Mouse (Mus musculus) gastrocnemius, adult 18-20 months (tissue): ENCODE results near the gene Batf2. TPM values are rescaled to one million over a fixed set of nuclear protein-coding genes. Genes with fewer than 3 reads are reported as not detected.
"Not testable (repeated sequence)": the region's sequence is repeated elsewhere in the genome, so short reads cannot be mapped to it uniquely, and the experiment has no call there.

Source experiments
- DNase-seq: peaks from one replicate; pipeline ENCODE4 v3.0.0; 2021; ENCODE audit warnings: low spot score
- total RNA-seq, 2 experiments: library from RNA; stranded (reverse); gene quantifications; 2 replicates each; pipeline ENCODE4 v1.2.3; 2021

Batf2 gene
- total RNA-seq, 2 experiments from 2014 or later = 0.37 to 0.43 TPM

GRCm38 (mm10) chr19:6132171-6132827 lies 8.5 kb upstream of the Batf2 start:
- no peak for DNase-seq

- not testable (repeated sequence) for DNase-seq
Observed at GRCm38 (mm10) chr19:6133197-6133596, 7.6 kb upstream of the Batf2 start.

- DNase-seq = no peak
Observed at GRCm38 (mm10) chr19:6136397-6136796, 4.4 kb upstream of the Batf2 start.

- no peak for DNase-seq
Observed at GRCm38 (mm10) chr19:6139701-6140100, 1.1 kb upstream of the Batf2 start.

DNA sequence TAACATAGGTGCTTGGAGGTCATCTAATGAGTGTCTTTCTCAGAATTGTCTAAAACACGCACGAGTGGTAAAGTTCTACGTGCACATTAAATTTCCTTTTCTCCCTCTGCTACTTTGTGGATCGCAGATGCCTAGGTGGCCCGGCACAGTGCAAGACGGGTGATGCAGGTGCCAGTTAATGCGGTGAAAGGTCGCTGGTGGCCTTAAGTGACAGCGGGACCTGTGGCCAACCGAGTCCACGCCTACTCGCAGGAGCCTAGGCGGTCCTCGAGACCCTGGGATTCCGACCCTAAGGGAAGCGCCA lies 457 bp upstream of the Batf2 start:
- no peak for DNase-seq

DNA sequence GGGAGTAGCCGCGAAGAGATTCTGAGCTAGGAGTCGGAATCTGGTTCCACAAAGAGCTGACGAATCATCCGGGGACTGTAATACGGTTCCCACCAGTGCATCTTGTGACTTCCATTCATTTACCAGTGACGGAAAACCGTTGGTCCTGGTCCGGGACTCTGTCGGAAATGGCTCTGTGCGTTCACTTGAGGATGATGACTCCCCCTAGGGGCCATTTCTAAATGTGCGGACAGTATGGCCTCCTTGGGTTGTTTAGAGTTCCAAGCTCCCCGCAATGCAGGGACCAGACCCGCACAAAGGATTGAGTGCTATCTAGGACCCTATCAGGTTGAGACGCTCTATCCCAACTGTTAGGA lies 589 bp downstream of the Batf2 start, which contains the start of gene Arl2:
TSS of gene Arl2 (minus strand) at position 155 of the 356 bp plus-strand sequence.
- peak; percentile 82 for DNase-seq

DNA sequence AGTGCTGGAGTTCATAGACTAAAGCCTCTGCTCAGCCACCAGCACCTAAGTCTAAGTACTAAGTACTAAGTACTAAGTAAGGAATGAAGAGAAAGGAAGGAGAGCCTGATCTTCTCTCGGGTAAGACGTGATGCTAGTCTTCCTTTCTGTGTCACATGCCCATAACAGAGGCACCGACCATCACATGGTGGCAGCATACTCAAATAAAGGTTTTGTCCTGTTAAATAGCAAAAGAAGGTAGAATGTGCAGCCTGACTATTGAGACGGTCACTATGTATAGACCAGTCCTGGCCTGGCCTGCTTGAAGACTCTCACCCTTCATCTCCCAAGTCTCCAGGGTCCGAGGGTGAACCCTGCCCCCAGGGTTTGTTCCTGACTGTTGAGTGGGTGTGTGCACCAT lies 4.1 kb downstream of the Batf2 start:
- DNase-seq = no peak

- DNase-seq = no peak
Observed at GRCm38 (mm10) chr19:6155174-6155573, 14.4 kb downstream of the Batf2 start.

DNA sequence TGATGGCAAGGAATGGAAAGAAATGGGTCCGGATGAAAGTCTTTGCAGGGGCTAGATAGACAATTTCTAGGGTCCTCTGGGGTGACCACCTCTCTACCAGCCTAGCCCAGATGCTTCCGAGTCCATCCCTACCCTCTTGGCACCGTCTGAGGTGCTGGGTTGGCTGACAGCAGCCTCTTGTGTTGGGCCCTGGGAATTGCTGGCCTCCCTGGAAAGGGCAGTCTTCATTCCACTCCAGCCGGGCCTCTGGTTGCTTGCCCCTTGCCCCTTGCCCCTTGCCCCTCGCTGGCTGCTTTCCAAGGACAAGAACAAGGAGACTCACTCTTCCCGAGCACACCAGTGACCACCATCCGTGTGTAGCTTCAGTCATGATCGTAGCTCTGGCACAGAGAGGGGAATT lies 15.6 kb downstream of the Batf2 start:
- no peak for DNase-seq

DNA sequence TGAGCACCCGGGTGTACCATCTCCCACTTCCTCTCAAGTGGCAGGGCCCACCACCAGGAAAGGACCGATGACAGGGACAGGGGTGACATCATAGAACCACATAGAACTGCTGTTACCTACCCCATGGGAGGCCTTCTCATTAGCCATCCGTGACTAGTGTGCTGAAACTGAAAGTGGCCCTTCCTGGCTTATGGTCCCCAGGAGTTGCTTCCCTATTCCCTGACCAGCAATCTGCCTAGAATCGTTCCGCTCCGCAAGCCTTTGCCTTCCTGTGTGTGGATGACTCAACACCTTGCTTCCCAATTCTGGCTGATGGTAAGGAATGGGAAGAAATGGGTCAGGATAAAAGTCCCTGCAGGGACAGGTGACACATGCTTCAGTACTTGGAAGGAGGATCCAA lies 16.4 kb downstream of the Batf2 start:
- no peak for DNase-seq

DNA sequence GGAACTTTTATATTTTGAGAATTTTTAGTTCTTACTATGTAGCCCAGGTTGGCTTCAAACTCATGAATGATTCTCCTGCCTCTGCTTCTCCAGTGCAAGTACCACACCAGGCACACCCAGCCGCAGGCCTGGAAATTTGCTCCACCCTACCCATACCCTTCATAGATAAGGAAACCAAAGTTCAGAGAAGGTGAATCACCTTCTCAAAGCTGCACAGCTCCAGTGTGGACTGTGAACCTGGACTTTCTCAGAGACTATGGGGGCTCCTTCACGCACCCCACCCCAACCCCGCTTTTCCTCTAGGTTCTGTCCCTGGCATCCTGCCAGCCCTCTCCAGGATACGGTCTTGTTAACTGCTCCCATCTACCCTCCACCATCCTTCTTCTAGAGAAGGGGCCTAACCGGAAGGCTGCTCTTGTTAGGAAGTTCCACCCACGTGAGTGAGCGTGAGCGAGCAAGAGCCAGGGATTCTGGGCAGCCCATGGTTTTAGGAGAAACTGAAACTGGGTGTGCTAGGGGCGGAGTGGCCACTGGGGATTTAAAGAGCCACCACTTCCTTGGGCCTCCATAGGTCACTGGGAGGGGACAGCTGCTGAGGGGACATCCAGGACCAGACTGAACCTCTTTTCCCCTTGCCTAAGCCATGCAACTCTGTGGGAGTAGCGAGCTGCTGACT lies 23.2 kb downstream of the Batf2 start:
- DNase-seq = peak; percentile 27

DNA sequence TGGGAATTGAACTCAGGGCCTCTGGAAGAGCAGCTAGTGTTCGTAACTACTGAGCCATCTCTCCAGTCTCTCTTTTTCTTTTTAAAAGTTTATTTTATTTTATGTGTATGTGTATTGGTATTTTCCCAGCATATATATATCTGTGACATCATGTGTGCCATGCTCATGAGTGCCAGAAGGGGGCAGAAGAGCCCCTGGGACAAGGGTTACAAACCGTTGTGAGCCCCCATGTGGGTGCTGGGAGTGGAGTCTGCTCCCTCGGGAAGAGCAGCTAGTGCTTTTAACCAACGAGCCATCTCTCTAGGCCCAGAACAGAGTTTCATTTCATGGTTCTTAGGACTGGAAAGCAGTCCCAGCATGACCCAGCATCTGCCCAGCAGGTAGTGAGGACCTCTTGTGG lies 26.0 kb downstream of the Batf2 start:
- DNase-seq = no peak

- DNase-seq = no peak
Observed at GRCm38 (mm10) chr19:6171215-6171614, 30.4 kb downstream of the Batf2 start.

GRCm38 (mm10) chr19:6174771-6175170 lies 34.0 kb downstream of the Batf2 start:
- DNase-seq = no peak

DNA sequence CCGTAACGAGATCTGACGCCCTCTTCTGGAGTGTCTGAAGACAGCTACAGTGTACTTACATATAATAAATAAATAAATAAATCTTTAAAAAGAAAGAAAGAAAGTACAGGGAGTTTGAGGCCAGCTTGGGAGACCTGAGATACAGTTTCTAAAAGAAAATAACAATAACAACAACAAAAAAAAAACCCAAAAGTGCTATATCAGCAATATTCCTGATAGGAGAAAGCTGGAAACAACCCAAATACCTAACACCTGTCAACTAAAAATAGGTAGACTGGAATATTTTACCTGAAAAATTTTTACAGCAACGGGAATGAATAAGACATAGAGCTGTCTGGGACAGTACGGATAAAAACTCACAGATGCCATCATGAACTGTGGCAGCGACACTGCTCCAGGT lies 38.0 kb downstream of the Batf2 start:
- DNase-seq = no peak

- DNase-seq = no peak
Observed at GRCm38 (mm10) chr19:6181629-6182028, 40.8 kb downstream of the Batf2 start.

- no peak for DNase-seq
Observed at GRCm38 (mm10) chr19:6182534-6182933, 41.8 kb downstream of the Batf2 start.

DNA sequence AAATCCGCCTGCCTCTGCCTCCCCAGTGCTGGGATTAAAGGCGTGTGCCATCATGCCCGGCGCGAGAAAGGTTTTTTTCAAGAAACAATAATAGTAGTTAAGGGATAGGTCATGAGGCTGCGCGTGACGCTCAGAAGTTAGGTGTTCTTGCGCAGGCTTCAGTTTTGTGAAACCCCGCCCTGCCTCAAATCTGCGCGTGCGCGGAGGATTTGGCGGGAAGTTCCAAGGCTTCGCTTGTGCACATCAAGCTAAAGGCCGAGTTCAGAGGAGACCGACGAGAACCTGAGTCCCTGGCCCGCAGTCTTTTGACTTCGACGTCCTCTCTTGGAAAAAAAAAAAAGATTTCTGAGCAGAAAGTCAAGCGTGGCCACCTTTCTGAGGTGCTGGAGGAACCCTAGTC lies 43.3 kb downstream of the Batf2 start, which contains the start of gene Majin:
TSS of gene Majin (plus strand) at position 258 of the 400 bp plus-strand sequence.
- DNase-seq = no peak

DNA sequence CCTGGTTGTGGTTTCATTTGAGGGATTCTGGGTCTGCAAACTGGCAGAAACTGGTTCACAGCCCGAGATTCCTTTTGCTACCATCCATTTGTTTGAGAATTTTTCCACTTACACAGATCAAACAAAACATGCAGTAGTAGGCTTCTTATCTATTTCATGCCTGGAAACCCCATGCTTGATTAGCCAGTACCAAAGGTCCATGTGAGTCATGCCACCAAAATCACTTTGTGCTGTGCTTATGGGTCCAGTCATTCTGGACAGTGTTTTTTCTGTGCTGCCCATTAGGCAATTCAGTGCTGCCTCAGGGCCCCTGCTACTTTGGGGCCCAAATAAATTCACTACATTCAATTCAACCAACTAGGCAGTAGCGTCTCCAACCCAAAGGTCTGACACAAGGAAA lies 63.5 kb downstream of the Batf2 start:
- DNase-seq = no peak

DNA sequence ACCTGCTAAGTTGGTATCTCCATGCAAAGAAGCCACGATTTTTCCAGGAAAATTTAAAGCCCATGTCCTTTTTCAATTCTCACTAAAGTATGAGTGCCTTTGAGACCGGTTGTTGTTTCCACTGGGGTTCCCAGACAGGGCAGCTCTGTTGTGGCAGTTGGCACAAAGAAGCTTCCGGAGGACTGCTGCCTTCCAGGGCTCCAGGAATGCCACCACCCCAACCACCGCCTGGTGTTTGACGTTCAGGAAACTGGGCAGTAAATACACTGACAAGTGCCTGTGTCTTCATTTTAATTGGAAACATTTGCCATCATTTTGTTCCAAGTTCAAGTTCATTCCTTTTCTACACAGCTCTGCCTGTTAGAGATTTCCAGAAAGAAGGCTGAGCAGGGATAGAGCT lies 65.9 kb downstream of the Batf2 start:
- DNase-seq = no peak

- DNase-seq = no peak
Observed at GRCm38 (mm10) chr19:6216046-6216705, 75.4 kb downstream of the Batf2 start.

- no peak for DNase-seq
Observed at GRCm38 (mm10) chr19:6218606-6219005, 77.8 kb downstream of the Batf2 start.
